Mouse (Mus musculus): ENCODE data around the gene Pafah1b3. TPM values are rescaled to one million over a fixed set of nuclear protein-coding genes. Genes with fewer than 3 reads are reported as not detected.

Gene Pafah1b3
- total and polyA plus RNA-seq, 2 experiments = 3.7 to 8.4 TPM

DNA sequence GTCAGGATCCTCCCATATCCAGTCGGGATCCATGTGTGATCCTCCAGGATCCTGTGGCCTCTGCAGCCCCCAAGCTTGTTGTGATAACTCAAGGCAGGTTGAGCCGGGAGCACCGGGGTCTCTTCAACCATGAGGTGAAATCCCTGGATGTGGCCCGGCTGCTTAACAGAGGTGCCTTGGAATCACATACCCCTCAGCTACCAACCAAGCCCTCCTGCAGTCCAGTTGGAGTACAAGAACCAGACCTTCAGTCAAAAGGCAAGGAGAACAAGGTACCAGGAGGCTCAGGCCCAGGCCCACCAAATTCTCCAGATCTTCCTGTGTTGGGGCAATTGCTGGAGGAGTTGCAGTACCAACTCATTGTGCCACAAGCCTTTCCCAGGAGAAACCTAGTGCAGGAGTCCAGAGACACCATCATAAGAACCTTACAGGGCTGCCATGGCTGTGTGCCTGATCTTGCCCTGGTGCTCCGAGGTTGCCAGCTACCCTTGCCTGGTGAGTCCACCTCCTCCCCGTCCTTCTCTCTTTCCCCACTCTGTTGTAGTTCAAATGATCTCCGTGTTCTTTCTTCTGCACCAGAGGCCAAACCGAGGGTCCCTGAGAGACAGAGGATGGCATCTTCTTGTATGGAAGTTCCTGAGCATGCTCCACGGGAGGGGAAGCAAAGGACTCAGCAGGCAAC, 5.4 kb upstream of the Pafah1b3 start:
- TF ChIP-seq POLR2A (IDR thresholded peaks at IDR 0.05; ENCODE audit: extremely low read depth, insufficient read depth, low read length) (no peak), CTCF (IDR thresholded peaks at IDR 0.05; ENCODE audit: low read depth, low read length) (no peak)
- H3K27ac ChIP-seq (replicated peaks; ENCODE audit: insufficient read depth, low read depth, low read length) = no peak overlapping the region
- H3K9ac ChIP-seq (ENCODE audit: low read depth, low read length) = no peak overlapping the region
- H3K4me1 ChIP-seq (ENCODE audit: control insufficient read depth, insufficient read depth, low read length) = no peaks in the 10 kb centered on the region; the same call in 1 of the 2 replicates
- H3K36me3 ChIP-seq (ENCODE audit: control insufficient read depth, insufficient read depth, low read length) = no peaks in the 10 kb centered on the region
- 69% methylated on average over 9 of the region's 9 CpGs for WGBS
- no peak overlapping the region for H3K4me3 ChIP-seq (ENCODE audit: insufficient read depth, low read depth, low read length)
- peaks cover 4% of the 10 kb centered on the region; the same call in 1 of the 2 replicates for H3K27me3 ChIP-seq (ENCODE audit: control insufficient read depth, insufficient read depth, low read length)
- no peaks in the 10 kb centered on the region for H3K79me2 ChIP-seq (ENCODE audit: control insufficient read depth, insufficient read depth, low read length)
- DNase-seq (ENCODE audit: extremely low read depth, low read depth, low spot score) = no peak

DNA sequence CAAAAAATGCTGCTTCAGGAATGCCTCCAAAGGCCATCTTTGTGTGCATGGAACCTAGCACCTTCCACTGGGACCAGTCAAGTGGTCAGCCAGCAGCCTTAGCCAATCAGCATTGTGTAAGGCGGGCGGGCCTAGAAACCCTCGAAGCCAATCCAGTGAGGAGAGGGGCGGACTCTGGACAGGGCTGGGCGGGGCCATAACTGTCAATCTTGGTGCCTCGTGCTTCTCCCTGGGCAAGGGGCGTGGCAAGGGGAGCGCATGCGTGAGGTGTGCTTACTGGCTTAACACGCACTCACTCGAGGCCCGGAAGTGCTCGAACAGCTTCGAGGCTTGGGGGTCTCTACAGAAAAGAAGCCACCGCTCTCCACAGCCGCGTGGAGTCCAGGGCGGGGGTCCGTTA, 3.3 kb upstream of the Pafah1b3 start, which contains the start of gene Prr19:
Gene Prr19 (plus strand): TSS at position 349 of the 400 bp plus-strand sequence.
- DNase-seq (ENCODE audit: extremely low read depth, low read depth, low spot score) = no peak
- Histone ChIP-seq H3K9ac (ENCODE audit: low read depth, low read length) (no peak within 1 kb of the TSS), H3K27ac (replicated peaks; ENCODE audit: insufficient read depth, low read depth, low read length) (no peak within 1 kb of the TSS), H3K4me1 (ENCODE audit: control insufficient read depth, insufficient read depth, low read length) (peaks cover 3% of the 10 kb centered on the region), H3K79me2 (ENCODE audit: control insufficient read depth, insufficient read depth, low read length) (no peaks in the 10 kb centered on the region), H3K27me3 (ENCODE audit: control insufficient read depth, insufficient read depth, low read length) (peaks cover 2% of the 10 kb centered on the region; the same call in 1 of the 2 replicates), H3K4me3 (ENCODE audit: insufficient read depth, low read depth, low read length) (no peak within 1 kb of the TSS), H3K36me3 (ENCODE audit: control insufficient read depth, insufficient read depth, low read length) (no peaks in the 10 kb centered on the region)
- TF ChIP-seq POLR2A (IDR thresholded peaks at IDR 0.05; ENCODE audit: extremely low read depth, insufficient read depth, low read length) = no peak
- TF ChIP-seq CTCF (IDR thresholded peaks at IDR 0.05; ENCODE audit: low read depth, low read length) = no peak
- 72% methylated on average over 19 of the region's 19 CpGs for WGBS

DNA sequence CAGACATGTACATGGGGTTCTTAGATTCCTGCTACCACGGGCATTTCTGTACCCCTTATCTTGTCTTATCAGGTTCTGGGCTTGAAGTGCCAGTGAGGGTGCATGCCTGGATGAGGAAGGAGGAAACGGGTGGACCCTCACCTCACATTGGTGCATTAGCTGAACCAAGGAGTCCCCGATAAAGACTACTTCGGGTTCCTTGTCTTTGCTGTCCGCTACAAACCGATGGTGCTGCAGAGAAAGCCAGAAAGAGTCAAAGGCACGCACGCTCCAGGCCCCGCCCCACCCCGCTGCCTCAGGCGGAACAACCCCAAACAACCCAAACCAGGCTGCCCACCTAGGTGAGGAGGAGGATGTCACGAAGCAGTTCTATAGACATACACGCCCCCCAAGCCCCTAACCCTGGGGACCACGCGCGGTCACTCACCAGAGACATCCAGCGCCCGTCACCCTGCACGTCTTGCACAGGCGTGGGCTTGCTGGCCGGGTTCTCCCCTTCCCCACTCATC, 787 bp downstream of the Pafah1b3 start:
- no peak for DNase-seq (ENCODE audit: extremely low read depth, low read depth, low spot score)
- H3K27me3 ChIP-seq (ENCODE audit: control insufficient read depth, insufficient read depth, low read length) = no peaks in the 10 kb centered on the region
- H3K36me3 ChIP-seq (ENCODE audit: control insufficient read depth, insufficient read depth, low read length) = peaks cover 2% of the 10 kb centered on the region; the same call in 1 of the 2 replicates
- H3K79me2 ChIP-seq (ENCODE audit: control insufficient read depth, insufficient read depth, low read length) = no peaks in the 10 kb centered on the region
- peaks cover 3% of the 10 kb centered on the region for H3K4me1 ChIP-seq (ENCODE audit: control insufficient read depth, insufficient read depth, low read length)
- H3K9ac ChIP-seq (ENCODE audit: low read depth, low read length) = peak overlapping the region; percentile 68
- peak overlapping the region; percentile 65 for H3K4me3 ChIP-seq (ENCODE audit: insufficient read depth, low read depth, low read length)
- no peak for TF ChIP-seq POLR2A (IDR thresholded peaks at IDR 0.05; ENCODE audit: extremely low read depth, insufficient read depth, low read length)
- no peak for TF ChIP-seq CTCF (IDR thresholded peaks at IDR 0.05; ENCODE audit: low read depth, low read length)
- no peak overlapping the region for H3K27ac ChIP-seq (replicated peaks; ENCODE audit: insufficient read depth, low read depth, low read length)
- 8% methylated on average over 21 of the region's 21 CpGs for WGBS

DNA sequence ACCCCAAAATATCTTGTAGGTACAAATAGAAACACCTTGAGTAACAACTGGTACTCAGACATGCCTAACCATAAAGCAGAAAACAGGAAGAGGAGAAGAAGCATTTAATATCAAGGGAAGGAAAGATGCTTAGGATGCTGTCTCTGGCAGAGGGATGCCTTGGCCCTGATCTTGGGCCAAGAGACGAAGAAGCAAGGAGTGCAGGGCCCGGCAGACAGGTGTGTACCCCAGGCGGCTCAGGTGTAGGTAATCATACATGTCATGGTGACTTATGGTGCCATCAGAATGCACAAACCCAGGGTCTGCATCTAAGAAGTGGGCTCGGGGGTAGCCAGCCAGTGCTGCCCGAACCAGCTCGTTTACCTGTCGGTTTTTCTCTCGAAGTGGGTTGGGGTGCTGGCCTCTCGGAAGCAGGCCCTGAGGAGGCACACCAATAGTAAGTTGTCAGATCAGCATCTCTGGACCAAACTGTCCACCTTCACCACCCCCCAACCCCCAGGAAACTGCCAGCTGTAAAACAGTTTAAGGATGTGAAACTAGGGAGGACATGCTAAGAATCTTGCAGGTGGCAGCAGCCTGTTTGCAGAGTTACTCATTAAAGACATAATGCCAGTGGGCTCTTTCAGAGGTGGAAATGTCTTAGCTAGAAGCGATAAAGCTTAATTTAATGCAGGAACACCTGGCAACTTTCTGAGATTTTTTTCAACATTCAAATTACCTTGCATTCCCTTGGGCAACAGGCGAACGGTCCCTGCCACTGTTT, 2.6 kb downstream of the Pafah1b3 start:
- no peak for TF ChIP-seq CTCF (IDR thresholded peaks at IDR 0.05; ENCODE audit: low read depth, low read length)
- no peak for TF ChIP-seq POLR2A (IDR thresholded peaks at IDR 0.05; ENCODE audit: extremely low read depth, insufficient read depth, low read length)
- Histone ChIP-seq H3K4me1 (ENCODE audit: control insufficient read depth, insufficient read depth, low read length) (peaks cover 3% of the 10 kb centered on the region), H3K4me3 (ENCODE audit: insufficient read depth, low read depth, low read length) (no peak overlapping the region), H3K36me3 (ENCODE audit: control insufficient read depth, insufficient read depth, low read length) (peaks cover 3% of the 10 kb centered on the region; the same call in 1 of the 2 replicates), H3K27me3 (ENCODE audit: control insufficient read depth, insufficient read depth, low read length) (no peaks in the 10 kb centered on the region), H3K79me2 (ENCODE audit: control insufficient read depth, insufficient read depth, low read length) (no peaks in the 10 kb centered on the region), H3K9ac (ENCODE audit: low read depth, low read length) (no peak overlapping the region), H3K27ac (replicated peaks; ENCODE audit: insufficient read depth, low read depth, low read length) (no peak overlapping the region)
- DNase-seq (ENCODE audit: extremely low read depth, low read depth, low spot score) = no peak
- 93% methylated on average over 12 of the region's 12 CpGs for WGBS

DNA sequence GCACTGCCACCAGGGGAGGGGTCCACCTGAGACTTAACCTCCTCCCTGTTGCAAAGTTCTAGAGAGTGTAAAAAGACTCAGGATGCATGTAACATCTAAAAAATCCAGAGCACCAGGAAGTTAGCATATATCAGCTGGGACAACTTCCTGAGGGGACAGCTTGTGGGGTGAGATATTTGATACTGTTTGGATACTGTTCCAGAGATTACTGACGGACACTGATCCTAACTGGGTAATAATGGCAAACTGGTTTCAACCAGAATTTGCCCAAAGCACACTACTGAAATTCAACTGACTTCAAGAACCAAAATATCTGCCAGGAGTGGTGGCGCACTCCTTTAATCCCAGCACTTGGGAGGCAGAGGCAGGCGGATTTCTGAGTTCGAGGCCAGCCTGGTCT, 3.3 kb downstream of the Pafah1b3 start:
- 88% methylated on average over 4 of the region's 4 CpGs for WGBS
- Histone ChIP-seq H3K79me2 (ENCODE audit: control insufficient read depth, insufficient read depth, low read length) (no peaks in the 10 kb centered on the region), H3K27me3 (ENCODE audit: control insufficient read depth, insufficient read depth, low read length) (no peaks in the 10 kb centered on the region), H3K4me1 (ENCODE audit: control insufficient read depth, insufficient read depth, low read length) (peaks cover 3% of the 10 kb centered on the region), H3K27ac (replicated peaks; ENCODE audit: insufficient read depth, low read depth, low read length) (no peak overlapping the region), H3K36me3 (ENCODE audit: control insufficient read depth, insufficient read depth, low read length) (peaks cover 6% of the 10 kb centered on the region; the same call in 1 of the 2 replicates), H3K9ac (ENCODE audit: low read depth, low read length) (no peak overlapping the region), H3K4me3 (ENCODE audit: insufficient read depth, low read depth, low read length) (no peak overlapping the region)
- DNase-seq (ENCODE audit: extremely low read depth, low read depth, low spot score) = no peak
- TF ChIP-seq CTCF (IDR thresholded peaks at IDR 0.05; ENCODE audit: low read depth, low read length) (no peak), POLR2A (IDR thresholded peaks at IDR 0.05; ENCODE audit: extremely low read depth, insufficient read depth, low read length) (no peak)

All from liver, adult 2 months (tissue).